Mouse (Mus musculus) CH12.LX (cell line): ENCODE measurements at regions not wholly inside any gene's neighbourhood (a gene's known extent, or its start where the extent isn't known, plus 50 kb on each side); places are given as distances from the start of the nearest gene placed in this dataset.
A peak's percentile ranks its signal among the peaks of the same experiment; 100 is the strongest.

Experiments
- CHD2 ChIP-seq: IDR thresholded peaks from 2 replicates; pipeline ENCODE4 v1.6.1; 2011; ENCODE audit warnings: low read length, improper control_type of control experiment
- CTCF ChIP-seq, 2 experiments: IDR thresholded peaks in 1 of 2; conservative IDR thresholded peaks in 1 of 2; 2 replicates each; pipeline ENCODE4 v1.5.1; 2011 to 2012; ENCODE audit warnings: low read depth in 2 of 2, low read length in 2 of 2, improper control_type of control experiment in 1 of 2, inconsistent platforms in 1 of 2, mild to moderate bottlenecking in 1 of 2, moderate library complexity in 1 of 2
- E2F4 ChIP-seq: IDR thresholded peaks from 2 replicates; pipeline ENCODE4 v1.6.1; 2011; ENCODE audit warnings: low read depth, low read length, improper control_type of control experiment; ENCODE audit not compliant: insufficient replicate concordance
- ELF1 ChIP-seq: IDR thresholded peaks from 2 replicates; pipeline ENCODE4 v1.6.1; 2014; ENCODE audit warnings: low read depth, mild to moderate bottlenecking, inconsistent platforms, low read length, improper control_type of control experiment
- EP300 ChIP-seq: IDR thresholded peaks from 2 replicates; pipeline ENCODE4 v1.6.1; 2011; ENCODE audit warnings: low read length, improper control_type of control experiment
- KAT2A ChIP-seq: IDR thresholded peaks from 2 replicates; pipeline ENCODE4 v1.6.1; 2012; ENCODE audit warnings: low read length, improper control_type of control experiment, inconsistent platforms; ENCODE audit not compliant: insufficient replicate concordance
- MAX ChIP-seq: IDR thresholded peaks from 2 replicates; pipeline ENCODE4 v1.6.1; 2011; ENCODE audit warnings: low read length, improper control_type of control experiment
- POLR2A ChIP-seq: IDR thresholded peaks from 2 replicates; pipeline ENCODE4 v1.6.1; 2011; ENCODE audit warnings: low read depth, mild to moderate bottlenecking, improper control_type of control experiment, low read length
- POLR2AphosphoS2 ChIP-seq: IDR thresholded peaks from 2 replicates; pipeline ENCODE4 v1.6.1; 2011; ENCODE audit warnings: low read depth, low read length, improper control_type of control experiment
- SIN3A ChIP-seq: IDR thresholded peaks from 2 replicates; pipeline ENCODE4 v1.6.1; 2012; ENCODE audit warnings: low read length, improper control_type of control experiment, inconsistent platforms
- SMC3 ChIP-seq: IDR thresholded peaks from 2 replicates; pipeline ENCODE4 v1.6.1; 2011; ENCODE audit warnings: low read depth, low read length, improper control_type of control experiment
- TCF12 ChIP-seq: IDR thresholded peaks from 2 replicates; pipeline ENCODE4 v1.6.1; 2014; ENCODE audit warnings: low read depth, mild to moderate bottlenecking, inconsistent platforms, low read length, improper control_type of control experiment
- USF1 ChIP-seq: IDR thresholded peaks from 2 replicates; pipeline ENCODE4 v1.6.1; 2014; ENCODE audit warnings: low read depth, mild to moderate bottlenecking, inconsistent platforms, low read length, improper control_type of control experiment
- USF2 ChIP-seq: conservative IDR thresholded peaks from 2 replicates; pipeline ENCODE4 v1.6.1; 2011; ENCODE audit warnings: low read depth, low read length, improper control_type of control experiment

DNA sequence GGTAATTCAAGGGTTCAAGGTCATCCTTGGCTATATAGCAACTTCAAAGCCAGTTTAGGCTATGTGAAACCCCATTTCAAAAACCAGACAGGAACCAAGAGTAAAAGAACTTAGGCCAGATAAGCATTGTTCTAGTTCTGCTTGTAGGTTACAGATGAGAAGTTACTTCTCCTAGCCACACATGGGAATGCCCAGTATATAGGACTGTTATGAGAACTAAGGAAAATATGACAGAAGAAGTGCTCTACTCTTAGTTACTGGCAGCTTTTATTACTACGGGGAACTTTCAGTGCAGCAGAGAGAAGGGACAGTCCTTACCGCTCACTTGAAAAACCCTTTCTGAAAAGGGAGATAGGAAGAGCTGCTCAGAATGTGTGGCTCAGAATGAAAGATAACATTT is 137.4 kb upstream of the Fut8 start:
- TF ChIP-seq CTCF (conservative IDR thresholded peaks at IDR 0.05 in 1 of 2, IDR thresholded peaks at IDR 0.05 in 1 of 2; ENCODE audit: low read depth in 2 of 2, low read length in 2 of 2) (no peak), EP300 (peak; percentile 85), TCF12 (peak; percentile 38; the same call in 1 of the 2 replicates), USF2 (no peak), SIN3A (no peak), CHD2 (no peak), SMC3 (no peak), POLR2AphosphoS2 (no peak), E2F4 (no peak), KAT2A (no peak), USF1 (no peak), MAX (no peak), ELF1 (no peak), POLR2A (no peak)
